Comparison of ENCODE assay signal across 13 mouse cellular contexts in the genomic region with DNA sequence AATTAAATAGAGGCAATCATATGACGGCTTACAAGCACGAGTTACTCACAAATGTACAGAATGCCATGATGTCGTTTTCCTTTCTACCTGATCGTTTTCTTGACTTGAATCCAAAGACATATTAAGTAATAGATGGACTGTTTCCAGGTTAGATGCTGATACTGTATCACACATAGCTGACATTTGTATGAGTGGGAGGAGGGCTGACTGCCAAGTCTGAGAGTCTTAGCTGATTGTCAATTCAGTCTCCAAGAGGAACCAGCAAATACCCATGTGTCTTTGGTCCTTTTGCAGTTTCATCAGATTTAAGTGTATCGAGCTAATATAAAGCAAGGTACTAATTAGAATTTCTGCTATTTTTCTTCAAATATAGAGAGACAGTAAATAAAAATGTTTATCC.
A peak's percentile ranks its signal among the peaks of the same experiment; 100 is the strongest.
DNase-seq lines count a peak whose midpoint lies in the region; TF ChIP-seq lines count a peak whose summit lies in the region.
"Had no signal": no experiment of that assay in that cellular context is flagged by ENCODE, and none has a peak within 500 bp of the region (broad histone marks: within the 10 kb centered on the region; RNA-seq: fewer than 3 reads in every experiment).

No protein-coding gene starts in this region.

- 75% methylated on average over 5 of the region's 5 CpGs for whole genome bisulfite sequencing in heart, embryonic 10.5 days
- WGBS in lung, adult 2 months = 65% methylated on average over 5 of the region's 5 CpGs

- no peak overlapping the region for H3K4me3 ChIP-seq in heart, embryonic 10.5 days
- no peak overlapping the region for H3K4me3 ChIP-seq in layer of hippocampus, adult 2 months
- H3K4me3 ChIP-seq in lung, adult 2 months (replicated peaks; ENCODE audit: extremely low read depth, low read depth, low read length) = no peak overlapping the region
- H3K4me3 ChIP-seq: hindbrain, embryonic 12.5 days had no signal

- no peaks in the 10 kb centered on the region for H3K9me3 ChIP-seq in heart, embryonic 10.5 days
- H3K9me3 ChIP-seq: hindbrain, embryonic 12.5 days had no signal

- no peak overlapping the region for H3K27ac ChIP-seq in heart, embryonic 10.5 days
- peak overlapping the region; percentile 77 for H3K27ac ChIP-seq in layer of hippocampus, adult 2 months
- H3K27ac ChIP-seq: hindbrain, embryonic 12.5 days had no signal

- no peaks in the 10 kb centered on the region; the same call in 1 of the 2 replicates for H3K4me1 ChIP-seq in heart, embryonic 10.5 days
- no peaks in the 10 kb centered on the region for H3K4me1 ChIP-seq in lung, adult 2 months (ENCODE audit: control insufficient read depth, insufficient read depth, low read length)
- H3K4me1 ChIP-seq: hindbrain, embryonic 12.5 days had no signal

- no peak for TF ChIP-seq POLR2A in lung, adult 2 months (IDR thresholded peaks at IDR 0.05; ENCODE audit: borderline replicate concordance, extremely low read depth, low read depth, low read length)

- peak; percentile 12 for DNase-seq in heart, postnatal 4 days
- no peak for DNase-seq in heart, embryonic 10.5 days (ENCODE audit: low spot score)
- peak; percentile 8 for DNase-seq in cerebellum, adult 9-11 months
- DNase-seq in layer of hippocampus, adult 2 months (ENCODE audit: low spot score in 2 of 2) = peak; percentile 62 to 70
- peak; percentile 51 to 63 for DNase-seq in right cerebral cortex, postnatal 10 days (ENCODE audit: low spot score in 2 of 2)
- DNase-seq in thymus, postnatal 25 days = no peak
- no peak for DNase-seq in spleen, postnatal 36 days (ENCODE audit: low spot score in 2 of 2)
- DNase-seq in lung, adult 2 months = no peak
- DNase-seq: adrenal gland, adult 2 months; embryo, embryonic 11 days; gastrocnemius, postnatal 10 days; thymus, postnatal 14 days had no signal

- TF ChIP-seq CTCF in layer of hippocampus, adult 2 months (conservative IDR thresholded peaks at IDR 0.05) = no peak
- no peak for TF ChIP-seq CTCF in lung, adult 2 months (IDR thresholded peaks at IDR 0.05; ENCODE audit: insufficient read depth, low read length)

- no peaks in the 10 kb centered on the region for H3K36me3 ChIP-seq in heart, embryonic 10.5 days
- H3K36me3 ChIP-seq: hindbrain, embryonic 12.5 days had no signal

- H3K27me3 ChIP-seq in heart, embryonic 10.5 days (ENCODE audit: insufficient read depth, poor library complexity, severe bottlenecking) = no peaks in the 10 kb centered on the region
- H3K27me3 ChIP-seq: hindbrain, embryonic 12.5 days had no signal

Comparison
In these comparisons a context has a peak if more than half of its experiments do, and no peak if none do; other contexts are left out.
1. DNase-seq: peak in heart, postnatal 4 days (single experiment), cerebellum, adult 9-11 months (single experiment), layer of hippocampus, adult 2 months (2 of 2) and right cerebral cortex, postnatal 10 days (2 of 2); none in heart, embryonic 10.5 days (single experiment), thymus, postnatal 25 days (single experiment), spleen, postnatal 36 days (0 of 2) and lung, adult 2 months (single experiment).